Mouse (Mus musculus): ENCODE results near the gene Rictor.

The Rictor gene
- long read RNA-seq, experiment 1, partial matches to known transcripts: 0 of 3 reads
- long read RNA-seq, experiment 1, other reads (novel, unspliced or antisense): 1 of 3 reads
- long read RNA-seq, experiment 2, full-length matches to known transcripts: 3 of 12 reads
- long read RNA-seq, experiment 2, partial matches to known transcripts: 1 of 12 reads
- long read RNA-seq, experiment 2, other reads (novel, unspliced or antisense): 8 of 12 reads

DNA sequence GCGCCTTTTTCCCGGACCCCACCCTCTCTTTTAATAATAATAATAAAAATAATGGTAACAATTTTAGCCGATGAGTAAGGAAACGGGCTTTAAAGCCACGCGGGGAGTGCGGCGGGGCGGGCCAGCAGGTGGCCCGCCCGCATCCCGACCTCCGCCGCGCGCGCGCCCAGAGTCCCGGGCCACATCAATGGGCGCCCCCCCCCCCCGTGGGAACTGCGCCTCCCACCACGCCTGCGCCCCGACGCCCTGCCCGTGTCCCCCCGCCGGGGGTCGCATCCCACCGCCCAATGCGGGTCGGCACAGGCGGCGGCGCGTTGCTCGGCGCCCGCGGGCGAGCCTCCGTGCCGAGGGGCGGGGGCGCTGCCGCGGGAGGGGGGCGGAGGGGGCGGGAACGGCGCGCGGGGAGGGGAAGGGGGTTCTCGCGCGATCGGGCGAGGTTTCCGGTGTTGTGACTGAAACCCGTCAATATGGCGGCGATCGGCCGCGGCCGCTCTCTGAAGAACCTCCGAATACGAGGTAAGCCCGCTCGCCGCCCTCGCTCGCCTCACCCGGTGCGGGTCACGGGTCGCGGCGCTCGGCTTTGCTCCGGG is at the start of gene Rictor:
Gene Rictor, plus strand, starts transcription at position 444 of the 590 bp plus-strand sequence.
- intact Hi-C loops (cut with DNase I): loop anchor here (10.0 kb wide), 1 partner anchor 57 kb away; no protein-coding TSS in a partner anchor

DNA sequence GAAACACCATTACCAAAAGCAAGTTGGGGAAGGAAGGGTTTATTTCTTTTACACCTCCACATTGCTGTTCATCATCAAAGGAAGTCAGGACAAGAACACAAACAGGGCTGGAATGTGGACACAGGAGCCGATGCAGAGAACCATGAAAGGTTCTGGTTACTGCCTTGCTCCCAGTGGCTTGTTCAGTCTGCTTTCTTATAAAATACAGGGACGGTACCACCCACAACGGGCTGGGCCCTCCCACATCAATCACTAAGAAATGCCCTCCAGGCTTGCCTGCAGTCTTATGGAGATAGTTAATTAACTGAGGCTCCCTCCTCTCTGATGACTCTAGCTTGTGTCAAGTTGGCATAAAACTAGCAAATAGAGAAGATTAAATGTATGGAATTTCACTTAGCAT is 46.2 kb upstream of the Rictor start:
- intact Hi-C loops (cut with DNase I): no loop called here

DNA sequence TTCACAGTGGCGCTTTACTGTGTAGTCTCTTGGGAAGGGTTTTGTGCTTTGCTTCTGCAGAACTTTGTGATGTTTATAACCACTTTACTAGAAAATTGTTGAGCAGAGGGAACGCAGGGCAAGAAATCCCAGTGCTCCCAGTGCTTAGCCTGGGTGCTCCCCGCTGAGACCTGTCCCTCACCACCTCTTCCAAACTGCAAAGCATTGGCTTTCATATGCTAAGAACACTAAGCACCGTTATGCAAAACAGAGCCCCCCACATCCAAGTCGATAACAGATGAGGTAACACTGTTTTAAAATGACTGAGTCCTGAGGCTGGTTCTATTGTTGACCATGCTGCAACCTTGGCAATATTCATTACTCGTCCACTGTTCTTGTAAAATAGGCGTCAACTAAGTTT is 44.2 kb upstream of the Rictor start:
- intact Hi-C loops (cut with DNase I): no loop called here

DNA sequence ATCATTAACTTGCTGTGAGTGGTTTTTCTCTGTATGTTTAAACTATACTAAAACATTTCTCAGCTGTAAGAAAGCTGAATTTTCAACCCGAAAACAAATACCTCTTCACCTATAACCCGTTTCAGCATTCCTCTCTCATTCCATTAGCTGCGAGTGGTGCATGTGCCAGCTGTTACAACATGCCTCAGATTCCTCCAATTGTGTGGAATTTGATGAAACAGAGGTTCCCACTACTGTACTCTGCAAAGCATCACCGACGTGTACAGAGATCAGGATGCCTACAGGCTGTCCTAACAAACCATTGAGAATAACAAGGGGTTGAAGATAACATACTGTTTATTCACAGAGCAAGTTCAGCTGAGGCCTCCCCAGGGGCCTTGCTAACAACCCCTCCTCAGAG is 42.1 kb upstream of the Rictor start:
- intact Hi-C loops (cut with DNase I): no loop called here

DNA sequence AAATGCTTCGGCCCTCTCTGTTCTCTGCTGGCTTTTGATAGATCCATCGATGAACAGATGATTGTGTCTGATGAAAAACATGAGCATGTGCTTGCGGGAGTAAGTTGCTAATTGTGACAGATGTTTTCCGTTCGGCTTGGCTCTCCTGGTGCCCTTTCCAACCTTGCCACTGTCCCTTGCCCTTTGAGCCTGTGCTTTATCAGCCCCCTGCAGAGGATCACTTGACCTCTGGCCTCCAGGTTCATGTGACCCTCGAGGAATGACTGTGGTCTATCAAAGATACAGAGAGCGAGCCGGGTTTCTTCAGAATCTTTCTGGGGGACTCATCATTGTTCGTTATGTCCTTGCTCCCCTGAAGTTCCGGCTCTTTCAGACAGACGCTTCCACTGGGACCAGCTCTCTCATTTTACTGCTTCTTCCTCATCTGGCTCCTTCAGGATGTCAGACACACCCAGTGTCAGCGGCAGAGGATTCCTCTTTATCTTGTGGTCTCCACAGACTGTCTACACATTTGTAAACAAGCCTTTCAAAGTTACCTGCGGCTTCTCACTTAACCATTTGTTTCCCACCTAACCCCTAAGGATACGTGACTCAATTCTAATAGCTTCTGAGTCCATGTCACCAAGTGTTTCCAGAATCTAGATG is 39.3 kb upstream of the Rictor start:
- intact Hi-C loops (cut with DNase I): no loop called here

DNA sequence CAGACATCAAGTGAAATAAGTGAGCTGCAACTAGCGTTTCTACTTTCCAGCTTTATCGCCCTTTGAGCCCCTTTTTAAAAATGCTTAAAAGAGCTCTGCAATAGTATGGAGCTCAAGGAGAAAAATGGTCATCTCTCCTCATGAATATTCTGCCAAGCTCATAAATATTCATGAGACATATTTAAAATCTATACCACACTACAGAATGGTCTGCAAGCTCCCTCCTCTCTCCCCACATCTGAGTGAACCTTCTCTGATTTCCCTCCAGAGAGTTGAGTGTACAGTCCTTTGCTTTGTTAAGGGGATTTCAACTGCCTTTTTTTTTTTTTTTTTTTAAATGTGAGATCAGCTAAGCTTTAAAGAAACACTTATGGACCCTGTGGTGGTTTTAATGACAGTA is 29.7 kb upstream of the Rictor start:
- intact Hi-C loops (cut with DNase I): no loop called here

DNA sequence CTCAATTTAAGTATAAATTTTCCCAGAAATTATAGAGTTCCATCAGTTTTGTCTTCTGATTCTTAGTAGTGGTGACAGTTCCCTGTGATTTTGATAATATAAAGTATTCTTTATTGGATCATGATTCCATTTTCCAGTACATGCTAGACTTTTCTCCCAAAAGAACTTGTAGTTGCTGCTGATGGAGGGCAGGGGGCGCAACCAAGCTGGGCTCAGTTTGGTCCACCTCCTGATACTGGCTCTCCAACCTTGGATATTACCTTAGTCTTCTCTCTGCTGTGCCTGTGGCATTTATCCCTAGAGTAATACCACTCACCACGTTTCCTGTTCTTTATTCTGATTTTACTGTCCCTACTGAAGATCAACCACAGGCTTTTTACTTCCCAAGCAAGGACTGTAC is 6.0 kb upstream of the Rictor start:
- intact Hi-C loops (cut with DNase I): loop anchor here (10.0 kb wide), 1 partner anchor 63 kb away; no protein-coding TSS in a partner anchor

DNA sequence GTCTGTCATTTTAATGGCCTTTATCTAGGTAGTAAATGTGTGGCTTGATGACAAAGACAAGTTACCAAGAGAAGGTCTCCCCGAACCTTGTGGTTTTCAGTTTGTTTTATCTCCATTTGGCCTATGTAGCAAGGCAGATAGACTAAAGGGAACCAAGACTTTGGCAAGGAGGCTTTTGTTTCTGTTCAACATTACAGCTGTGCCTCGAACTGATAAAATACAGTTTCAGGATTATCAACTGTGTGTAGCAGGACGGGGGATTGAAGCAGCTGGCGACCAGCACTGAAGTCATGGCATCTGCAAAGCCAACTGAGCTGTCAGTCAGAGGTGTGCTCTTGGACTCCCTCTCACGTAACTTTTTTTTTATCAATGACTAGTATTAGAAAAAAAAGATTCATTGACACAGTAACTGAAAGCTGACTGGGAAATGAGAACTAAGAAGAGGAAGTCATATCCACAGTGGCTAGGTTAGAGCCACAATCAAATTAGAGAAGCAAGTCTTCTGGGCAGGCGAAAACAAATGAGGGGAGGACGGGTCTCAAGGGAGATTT is 2.8 kb upstream of the Rictor start:
- intact Hi-C loops (cut with DNase I): loop anchor here (10.0 kb wide), 1 partner anchor 59 kb away; no protein-coding TSS in a partner anchor

DNA sequence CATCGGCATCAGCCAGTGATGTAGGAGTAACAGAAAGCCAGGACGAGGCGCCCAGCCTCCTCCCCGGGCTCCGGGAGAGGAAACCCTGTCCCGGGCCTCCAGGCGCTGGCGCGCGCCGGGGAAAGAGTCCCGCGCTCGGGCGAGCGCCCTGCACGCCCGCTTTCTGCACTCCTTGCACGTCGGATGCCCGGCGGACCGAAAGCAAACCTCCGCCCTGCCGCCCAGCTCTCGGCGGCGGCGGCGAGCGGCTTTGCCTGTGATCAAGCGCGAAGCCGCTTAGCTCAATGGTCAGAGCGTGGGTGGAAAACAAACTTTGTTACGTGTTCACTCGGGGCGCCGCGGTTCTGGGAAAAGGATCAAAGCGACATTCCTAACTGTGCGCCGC is 636 bp upstream of the Rictor start:
- intact Hi-C loops (cut with DNase I): loop anchor here (10.0 kb wide), 1 partner anchor 57 kb away; no protein-coding TSS in a partner anchor

DNA sequence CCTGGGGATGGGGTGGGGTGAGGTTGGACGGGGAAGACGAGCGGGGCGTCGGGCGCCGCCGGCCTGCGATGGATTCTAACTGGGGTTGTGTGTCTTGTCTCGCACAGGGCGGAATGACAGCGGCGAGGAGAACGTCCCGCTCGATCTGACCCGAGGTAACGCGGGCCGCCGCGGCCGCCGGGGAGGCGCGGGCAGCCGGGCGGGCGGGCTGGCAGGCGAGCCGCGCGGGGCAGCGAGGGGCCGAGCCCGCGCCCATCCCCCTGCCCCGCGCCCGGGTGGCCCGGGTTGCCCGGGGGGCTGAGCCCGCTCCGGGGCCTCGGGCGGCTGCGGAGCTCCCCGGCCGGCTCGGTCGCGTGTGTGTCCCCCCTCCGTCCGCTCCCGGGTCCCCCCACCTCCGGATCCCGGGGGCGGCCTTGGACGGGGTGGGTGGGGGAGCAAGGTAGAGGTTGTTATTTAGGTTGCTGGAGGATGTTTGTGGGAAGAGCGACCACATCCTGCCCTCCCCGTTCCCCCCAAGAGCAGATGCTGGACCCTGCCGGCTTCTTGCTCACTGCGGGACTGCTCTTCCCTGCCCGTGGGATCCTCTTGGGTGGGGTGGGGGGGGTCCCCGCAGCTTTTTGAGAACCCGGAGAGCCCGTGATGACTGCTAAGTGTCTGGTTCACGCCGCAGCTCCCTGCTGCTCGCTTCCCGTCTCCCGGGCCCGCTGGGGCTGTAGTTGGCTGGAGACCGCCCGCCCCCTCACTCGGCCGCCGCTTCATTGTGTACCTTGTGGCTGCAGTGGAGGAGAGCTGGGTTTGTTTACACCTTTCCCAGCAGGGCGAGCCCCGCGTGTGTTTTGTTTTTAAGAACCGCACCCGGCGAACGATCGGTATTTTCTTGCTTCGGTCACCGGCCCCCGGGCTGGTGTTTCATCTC is 605 bp downstream of the Rictor start:
- intact Hi-C loops (cut with DNase I): loop anchor here (10.0 kb wide), 1 partner anchor 56 kb away; no protein-coding TSS in a partner anchor

DNA sequence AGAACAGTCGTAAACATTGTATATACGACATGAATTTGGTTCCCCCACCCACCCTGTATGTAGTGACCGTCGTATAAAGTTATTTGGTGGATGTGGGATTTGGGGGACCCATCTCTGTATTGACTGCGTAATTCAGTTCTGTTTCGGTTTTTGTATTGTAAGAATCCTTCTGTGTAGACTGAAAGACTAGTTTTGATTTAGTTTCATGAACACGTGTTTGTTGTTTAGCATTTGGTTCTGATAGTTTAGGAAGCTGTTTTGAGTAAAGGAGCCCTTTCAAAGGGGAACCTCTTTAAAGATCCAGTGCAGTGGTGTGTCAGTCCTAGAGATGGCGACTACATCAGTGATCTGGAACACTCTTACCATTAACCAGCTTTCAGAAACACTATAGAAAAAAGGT is 1.4 kb downstream of the Rictor start:
- intact Hi-C loops (cut with DNase I): loop anchor here (10.0 kb wide), 1 partner anchor 55 kb away; no protein-coding TSS in a partner anchor

DNA sequence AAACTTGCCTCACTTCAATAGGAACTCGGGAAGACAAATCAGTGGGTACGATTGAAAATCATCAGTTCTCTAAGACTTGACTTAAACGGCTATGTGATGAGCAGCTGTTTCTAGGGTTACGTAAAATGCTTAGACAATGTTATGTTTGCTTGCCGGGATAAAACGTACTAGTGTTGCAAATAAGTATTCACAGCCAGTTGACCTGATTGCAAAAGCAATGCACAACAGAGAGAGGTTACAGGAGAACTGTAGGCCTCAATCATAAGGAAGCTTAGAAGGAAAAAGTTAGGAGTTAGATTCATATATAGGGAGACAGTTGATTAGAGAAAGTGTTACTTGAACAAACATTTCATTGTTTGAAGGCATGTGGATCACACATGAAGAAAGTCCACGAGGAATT is 2.2 kb downstream of the Rictor start:
- intact Hi-C loops (cut with DNase I): no loop called here

DNA sequence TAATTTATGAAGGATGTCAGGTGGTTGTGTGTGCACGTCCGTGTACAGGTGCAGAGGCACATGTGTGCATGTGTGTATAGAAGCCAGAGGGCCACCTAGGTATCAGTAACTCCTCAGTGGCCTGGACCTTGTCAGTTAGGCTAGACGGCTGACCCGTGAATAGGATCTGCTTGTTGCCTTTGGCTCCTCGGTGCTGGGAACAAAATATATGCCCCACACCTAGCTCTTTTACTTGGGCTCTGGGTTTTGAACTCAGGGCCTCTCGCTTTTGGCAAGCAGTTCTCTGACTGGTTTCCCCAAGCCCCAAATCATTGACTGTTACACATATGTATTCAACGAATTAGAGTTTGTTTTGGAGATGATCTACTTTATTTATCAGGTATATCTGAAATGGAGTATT is 3.0 kb downstream of the Rictor start:
- intact Hi-C loops (cut with DNase I): no loop called here

DNA sequence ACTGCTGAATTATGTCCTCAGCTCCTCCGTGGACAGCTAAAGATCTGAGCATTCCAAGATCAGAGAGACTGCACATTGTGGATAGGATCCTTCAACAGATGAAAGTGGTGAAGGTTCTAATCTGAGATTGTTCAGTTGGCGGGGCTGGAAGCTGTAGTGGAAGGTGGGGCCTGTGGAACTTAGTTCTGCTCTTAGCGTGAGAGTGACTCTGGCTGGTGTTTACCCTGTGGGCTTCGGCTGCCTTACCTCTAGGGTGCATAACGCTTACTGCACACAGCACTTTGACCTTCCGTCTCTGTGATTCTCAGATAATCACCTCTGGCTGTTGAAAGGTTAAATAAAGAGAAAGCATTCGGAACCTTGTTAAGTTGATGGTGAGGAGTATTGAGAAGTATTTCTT is 6.6 kb downstream of the Rictor start:
- intact Hi-C loops (cut with DNase I): no loop called here

DNA sequence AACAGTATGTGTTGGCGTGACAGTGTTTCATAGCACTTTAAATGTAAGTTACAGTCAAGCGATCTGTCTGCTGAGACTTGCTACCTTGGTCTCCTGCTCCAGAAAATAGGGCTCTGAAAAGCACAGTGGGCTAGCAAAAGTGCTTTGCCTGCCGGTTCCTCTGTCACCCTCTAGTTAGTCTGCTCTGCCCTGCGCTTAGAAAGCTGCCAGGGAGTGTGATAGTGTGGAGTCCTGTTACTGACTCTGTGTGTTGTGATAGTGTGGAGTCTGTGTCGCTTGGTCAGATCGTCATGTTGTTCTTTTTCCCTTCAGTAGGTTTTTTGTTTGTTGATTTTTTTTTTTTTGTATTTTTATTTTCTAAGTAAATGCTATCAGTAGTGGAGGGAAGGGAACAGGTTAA is 7.1 kb downstream of the Rictor start:
- intact Hi-C loops (cut with DNase I): no loop called here

DNA sequence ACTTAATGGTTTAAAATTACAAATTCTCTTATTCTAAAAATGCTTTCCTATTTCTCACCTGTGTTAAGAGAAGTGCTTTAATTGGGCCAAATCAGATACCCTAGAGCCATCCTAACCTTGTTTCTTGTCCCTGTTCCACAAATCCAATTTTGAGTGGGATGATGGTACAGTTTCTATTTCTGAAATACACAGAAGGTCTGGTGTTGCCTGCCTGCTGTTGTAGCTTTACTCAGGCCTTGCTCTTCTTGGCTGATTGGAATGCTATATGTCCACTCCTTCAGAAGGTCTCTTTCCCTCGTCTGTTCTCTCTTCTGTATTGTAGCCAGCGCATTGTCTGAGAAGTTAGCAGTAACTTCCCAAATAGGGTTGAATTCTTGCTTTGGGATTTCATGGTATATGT is 13.2 kb downstream of the Rictor start:
- intact Hi-C loops (cut with DNase I): no loop called here

DNA sequence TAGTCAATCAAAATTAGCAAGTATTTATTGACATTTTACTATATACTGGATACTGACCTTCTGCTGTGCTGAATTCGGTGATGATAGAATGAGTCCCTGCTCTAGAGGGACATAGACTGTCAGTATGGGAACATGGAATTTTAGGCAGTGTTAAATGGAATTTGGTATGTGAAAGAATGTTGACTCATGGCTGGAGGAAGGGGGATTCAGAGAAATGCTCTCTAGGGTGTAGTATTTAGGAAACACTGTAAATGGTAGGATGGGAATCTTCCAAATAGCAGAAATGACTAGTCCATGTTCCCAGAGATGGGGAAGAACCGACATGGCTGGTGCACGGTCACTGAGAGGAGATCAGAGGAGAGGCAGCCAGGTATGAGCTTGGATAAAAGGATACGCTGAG is 13.6 kb downstream of the Rictor start:
- intact Hi-C loops (cut with DNase I): no loop called here

DNA sequence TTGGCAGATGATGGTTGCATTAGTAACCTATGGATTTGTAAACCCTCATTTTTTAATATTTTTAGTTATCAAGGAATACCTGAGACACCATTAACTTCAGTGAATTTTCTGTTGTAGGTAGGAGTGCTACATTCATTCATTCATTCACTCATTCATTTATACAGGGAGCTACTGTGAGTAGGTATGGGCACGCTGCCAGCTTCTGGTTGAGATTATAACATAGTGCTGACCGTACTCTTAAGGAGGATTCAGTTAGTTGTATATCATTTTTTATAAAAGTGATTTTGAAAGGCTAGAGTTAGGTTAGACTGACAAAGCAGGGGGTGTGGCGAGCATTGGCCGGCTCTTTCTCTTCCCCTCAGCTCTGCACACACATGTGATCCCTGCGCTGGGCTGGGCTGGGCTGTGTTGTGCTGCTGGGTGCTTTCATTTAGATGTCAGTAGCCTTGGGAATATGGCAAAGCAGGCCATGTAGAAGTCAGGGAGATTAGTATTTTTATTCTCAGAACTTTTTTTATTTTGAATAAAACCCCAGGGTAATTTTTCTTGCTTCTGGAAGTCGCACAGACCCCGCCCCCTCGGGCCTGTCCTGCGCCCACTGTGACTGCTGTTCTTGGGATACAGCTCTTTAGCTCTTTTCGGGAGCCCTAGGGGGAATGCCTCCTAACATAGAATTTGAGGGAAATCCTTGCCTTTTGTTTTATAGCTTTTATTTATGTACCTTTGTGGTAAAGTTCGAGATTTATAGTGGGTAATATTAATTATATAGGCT is 14.4 kb downstream of the Rictor start:
- intact Hi-C loops (cut with DNase I): no loop called here

DNA sequence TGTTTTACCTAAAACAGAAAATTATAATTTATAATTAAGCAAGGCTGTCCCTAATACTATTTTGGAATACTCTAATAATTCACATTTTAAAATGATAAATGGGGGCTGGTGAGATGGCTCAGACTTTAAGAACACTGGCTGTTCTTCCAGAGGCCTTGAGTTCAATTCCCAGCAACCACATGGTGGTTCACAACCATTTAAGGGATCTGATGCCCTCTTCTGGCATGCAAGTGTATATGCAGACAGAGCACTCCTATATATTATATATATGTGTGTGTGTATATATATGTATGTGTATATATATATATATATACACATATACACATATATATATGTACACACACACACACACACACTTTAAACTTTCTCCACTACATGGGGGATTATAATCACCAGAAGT is 15.2 kb downstream of the Rictor start:
- intact Hi-C loops (cut with DNase I): no loop called here

DNA sequence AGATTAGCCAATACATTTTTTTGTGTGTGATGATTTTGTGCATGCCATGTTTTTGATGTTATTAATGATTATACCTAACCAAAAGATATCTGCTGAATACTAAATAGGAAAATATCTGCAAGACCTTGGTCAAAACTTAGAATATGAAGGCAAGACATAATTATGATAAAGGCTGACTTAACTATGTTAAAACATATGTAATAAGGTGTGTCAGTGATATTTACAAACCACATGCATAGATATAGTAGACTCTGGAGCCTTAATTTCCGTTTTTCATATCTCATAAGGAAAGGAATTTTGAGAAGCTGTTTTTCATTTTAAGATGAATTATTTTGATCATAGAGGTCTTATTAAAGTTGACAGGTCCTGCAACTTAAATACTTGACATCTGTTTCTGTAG is 16.3 kb downstream of the Rictor start:
- intact Hi-C loops (cut with DNase I): no loop called here

All from adrenal gland (tissue).